Mouse (Mus musculus): Measurements from ENCODE around the gene H2al2a.
"Not testable (repeated sequence)": the region's sequence is repeated elsewhere in the genome, so short reads cannot be mapped to it uniquely, and the experiment has no call there.

H2al2a gene

GRCm38 (mm10) chr2:17973246-17973645 is 23.5 kb downstream of the H2al2a start:
- DNase-seq, result no peak

GRCm38 (mm10) chr2:17972843-17973242 is 23.9 kb downstream of the H2al2a start:
- DNase-seq, result no peak

- no peak for DNase-seq
These were observed 25.4 kb downstream of the H2al2a start for GRCm38 (mm10) chr2:17971407-17971806.

- DNase-seq, result no peak
These were observed 26.1 kb downstream of the H2al2a start for GRCm38 (mm10) chr2:17970662-17971061.

GRCm38 (mm10) chr2:17970187-17970586 is 26.6 kb downstream of the H2al2a start:
- DNase-seq, result no peak

- no peak for DNase-seq
These were observed 28.2 kb downstream of the H2al2a start for GRCm38 (mm10) chr2:17968571-17968970.

GRCm38 (mm10) chr2:17968037-17968436 is 28.7 kb downstream of the H2al2a start:
- DNase-seq, result not testable (repeated sequence)

GRCm38 (mm10) chr2:17959501-17959900 is 37.3 kb downstream of the H2al2a start:
- no peak for DNase-seq

GRCm38 (mm10) chr2:17946875-17947274 is 49.9 kb downstream of the H2al2a start:
- no peak for DNase-seq

Data from thymus, postnatal 25 days (tissue).